31 mouse cellular contexts compared by ENCODE assay signal in the genomic region with DNA sequence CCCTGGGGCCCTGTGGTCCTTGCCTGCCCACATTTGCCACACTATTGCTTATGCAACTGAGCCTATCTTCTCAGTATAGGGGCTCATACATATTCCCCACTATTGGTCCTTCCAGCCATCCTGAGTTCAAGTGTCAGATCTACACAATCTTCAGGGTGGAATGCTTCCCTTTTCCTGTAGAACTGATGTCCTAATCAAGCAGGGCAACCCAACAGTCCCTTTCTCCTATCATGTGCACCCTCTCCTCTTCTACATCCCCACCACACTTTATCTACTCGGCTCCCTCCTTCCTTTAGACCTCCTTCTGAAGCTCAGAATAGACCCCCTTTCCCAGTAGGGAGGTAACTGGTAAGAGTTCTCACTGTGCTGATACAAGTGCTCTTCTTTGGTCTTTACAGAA.
DNase-seq lines count a peak whose midpoint lies in the region; ATAC-seq and TF ChIP-seq lines count a peak whose summit lies in the region.
"Had no signal": no experiment of that assay in that cellular context is flagged by ENCODE, and none has a peak within 500 bp of the region (broad histone marks: within the 10 kb centered on the region; RNA-seq: fewer than 3 reads in every experiment).

No protein-coding gene starts in this region.

- no peaks in the 10 kb centered on the region for H3K9me3 ChIP-seq in MEL (replicated peaks; ENCODE audit: insufficient read depth, low read length)
- H3K9me3 ChIP-seq in liver, embryonic 14.5 days (ENCODE audit: control insufficient read depth, low read length): no peaks in the 10 kb centered on the region
- H3K9me3 ChIP-seq in megakaryocyte, embryonic 14.5 days: no peaks in the 10 kb centered on the region
- H3K9me3 ChIP-seq in midbrain, embryonic 14.5 days (ENCODE audit: control insufficient read depth, low read length): no peaks in the 10 kb centered on the region
- H3K9me3 ChIP-seq: embryonic facial prominence, embryonic 10.5 days; embryonic facial prominence, embryonic 15.5 days; forebrain, embryonic 13.5 days; heart, embryonic 12.5 days; hindbrain, embryonic 13.5 days; lung, embryonic 15.5 days; midbrain, embryonic 10.5 days had no signal

- H3K4me2 ChIP-seq in liver, embryonic 14.5 days (ENCODE audit: low read depth): no peak overlapping the region
- no peak overlapping the region for H3K4me2 ChIP-seq in midbrain, embryonic 14.5 days (ENCODE audit: low read length)
- H3K4me2 ChIP-seq: embryonic facial prominence, embryonic 15.5 days; forebrain, embryonic 13.5 days; heart, embryonic 12.5 days; hindbrain, embryonic 13.5 days; lung, embryonic 15.5 days had no signal

- DNase-seq in MEL (ENCODE audit: low read depth, low spot score): peak; percentile 72
- no peak for DNase-seq in liver, embryonic 14.5 days (ENCODE audit: low read depth in 3 of 3, low spot score in 3 of 3)
- DNase-seq in B cell, adult 2 months: no peak
- DNase-seq in midbrain, embryonic 14.5 days: no peak
- DNase-seq in testis, postnatal 14 days (ENCODE audit: low spot score): no peak
- DNase-seq: adrenal gland, postnatal 14 days; cerebellum, adult 11-12 months; cerebellum, postnatal 10 days; gastrocnemius, postnatal 25 days; heart, adult 2 months; heart, postnatal 4 days; kidney, adult 8-10 months; lung, postnatal 36 days; right cerebral cortex, postnatal 25 days; thymus, adult 2 months; thymus, postnatal 36 days had no signal

- peaks cover 45 to 50% of the 10 kb centered on the region in 2 experiments for H3K4me1 ChIP-seq in MEL (ENCODE audit: control insufficient read depth in 1 of 2, insufficient read depth in 2 of 2, low read length in 2 of 2)
- peaks cover 36% of the 10 kb centered on the region for H3K4me1 ChIP-seq in bone marrow macrophage, adult 2 months (ENCODE audit: control insufficient read depth, insufficient read depth, low read length)
- H3K4me1 ChIP-seq in liver, embryonic 14.5 days (replicated peaks; ENCODE audit: control insufficient read depth in 2 of 2, insufficient read depth in 2 of 2, low read length in 1 of 2): peaks cover 25 to 62% of the 10 kb centered on the region in 2 experiments
- H3K4me1 ChIP-seq in megakaryocyte, embryonic 14.5 days: peaks cover 84% of the 10 kb centered on the region
- H3K4me1 ChIP-seq in midbrain, embryonic 14.5 days (ENCODE audit: control insufficient read depth, insufficient read depth, low read length): no peaks in the 10 kb centered on the region

- ATAC-seq in liver, embryonic 14.5 days (ENCODE audit: insufficient read depth): peak; percentile 19; the same call in 1 of the 2 replicates
- no peak for ATAC-seq in midbrain, embryonic 14.5 days (ENCODE audit: low FRiP score, low TSS enrichment)
- ATAC-seq: forebrain, embryonic 13.5 days; intestine, embryonic 16.5 days; midbrain, embryonic 16.5 days; Patski had no signal

- no peaks in the 10 kb centered on the region for H3K27me3 ChIP-seq in MEL (ENCODE audit: control insufficient read depth in 1 of 2, insufficient read depth in 2 of 2, low read length in 2 of 2)
- no peaks in the 10 kb centered on the region for H3K27me3 ChIP-seq in liver, embryonic 14.5 days (ENCODE audit: control insufficient read depth, insufficient read depth, low read length)
- no peaks in the 10 kb centered on the region for H3K27me3 ChIP-seq in megakaryocyte, embryonic 14.5 days (replicated peaks)
- no peaks in the 10 kb centered on the region for H3K27me3 ChIP-seq in midbrain, embryonic 14.5 days (ENCODE audit: control insufficient read depth, insufficient read depth, low read length)
- H3K27me3 ChIP-seq: CH12.LX; embryonic facial prominence, embryonic 15.5 days; forebrain, embryonic 13.5 days; heart, embryonic 12.5 days; hindbrain, embryonic 13.5 days; lung, embryonic 15.5 days; Patski had no signal

- TF ChIP-seq POLR2A in MEL (IDR thresholded peaks at IDR 0.05; ENCODE audit: control insufficient read depth in 1 of 2, insufficient read depth in 1 of 2, low read depth in 1 of 2, low read length in 2 of 2, poor library complexity in 1 of 2): no peak
- TF ChIP-seq POLR2A in bone marrow macrophage, adult 2 months (IDR thresholded peaks at IDR 0.05; ENCODE audit: borderline replicate concordance, low read depth, low read length): no peak

- 11% methylated on average over 1 of the region's 1 CpGs for WGBS in liver, embryonic 14.5 days (ENCODE audit: insufficient replicate concordance)
- 90% methylated on average over 1 of the region's 1 CpGs for WGBS in midbrain, embryonic 14.5 days

- H3K27ac ChIP-seq in MEL (ENCODE audit: control insufficient read depth, low read depth, low read length): peak overlapping the region; percentile 86
- peak overlapping the region; percentile 33; the same call in 1 of the 2 replicates for H3K27ac ChIP-seq in bone marrow macrophage, adult 2 months (ENCODE audit: insufficient read depth, low read depth, low read length)
- no peak overlapping the region for H3K27ac ChIP-seq in liver, embryonic 14.5 days
- no peak overlapping the region for H3K27ac ChIP-seq in midbrain, embryonic 14.5 days (replicated peaks; ENCODE audit: low read depth, low read length)
- H3K27ac ChIP-seq: embryonic facial prominence, embryonic 10.5 days; embryonic facial prominence, embryonic 15.5 days; forebrain, embryonic 13.5 days; heart, adult 2 months; hindbrain, embryonic 13.5 days; kidney, postnatal 0 days; lung, embryonic 15.5 days; midbrain, embryonic 10.5 days; stomach, postnatal 0 days had no signal

- no peak for TF ChIP-seq CTCF in MEL (IDR thresholded peaks at IDR 0.05 in 2 of 3, conservative IDR thresholded peaks at IDR 0.05 in 1 of 3; ENCODE audit: control insufficient read depth in 1 of 3, insufficient read depth in 1 of 3, low read depth in 2 of 3, low read length in 3 of 3, poor library complexity in 1 of 3, severe bottlenecking in 1 of 3)
- no peak for TF ChIP-seq CTCF in bone marrow macrophage, adult 2 months (IDR thresholded peaks at IDR 0.05; ENCODE audit: low read depth, low read length)
- TF ChIP-seq CTCF in liver, embryonic 14.5 days (IDR thresholded peaks at IDR 0.05; ENCODE audit: low read depth): no peak

- no peak overlapping the region for H3K9ac ChIP-seq in MEL (ENCODE audit: control insufficient read depth, low read depth, low read length, poor library complexity, severe bottlenecking)
- no peak overlapping the region for H3K9ac ChIP-seq in liver, embryonic 14.5 days (replicated peaks)
- H3K9ac ChIP-seq in midbrain, embryonic 14.5 days (replicated peaks; ENCODE audit: low read length): no peak overlapping the region
- H3K9ac ChIP-seq: embryonic facial prominence, embryonic 15.5 days; forebrain, embryonic 13.5 days; heart, embryonic 12.5 days; hindbrain, embryonic 13.5 days; lung, embryonic 15.5 days had no signal

- H3K4me3 ChIP-seq in MEL (ENCODE audit: control insufficient read depth in 1 of 2, insufficient read depth in 1 of 2, low read depth in 2 of 2, low read length in 2 of 2): no peak overlapping the region
- no peak overlapping the region for H3K4me3 ChIP-seq in bone marrow macrophage, adult 2 months (ENCODE audit: insufficient read depth, low read length)
- no peak overlapping the region for H3K4me3 ChIP-seq in liver, embryonic 14.5 days (ENCODE audit: insufficient read depth in 1 of 2, low read depth in 2 of 2, low read length in 2 of 2)
- peak overlapping the region; percentile 92 for H3K4me3 ChIP-seq in megakaryocyte, embryonic 14.5 days (replicated peaks)
- H3K4me3 ChIP-seq in midbrain, embryonic 14.5 days (replicated peaks; ENCODE audit: low read depth, low read length): no peak overlapping the region
- H3K4me3 ChIP-seq: embryonic facial prominence, embryonic 10.5 days; embryonic facial prominence, embryonic 15.5 days; forebrain, embryonic 13.5 days; heart, adult 2 months; heart, embryonic 12.5 days; hindbrain, embryonic 13.5 days; lung, embryonic 15.5 days; midbrain, embryonic 10.5 days had no signal

- peak; percentile 88 to 96 for TF ChIP-seq EP300 in MEL (IDR thresholded peaks at IDR 0.05; ENCODE audit: low read depth in 1 of 2, low read length in 2 of 2)
- no peak for TF ChIP-seq EP300 in liver, embryonic 14.5 days (IDR thresholded peaks at IDR 0.05; ENCODE audit: low read depth)

- no peak for TF ChIP-seq RAD21 in MEL (IDR thresholded peaks at IDR 0.05; ENCODE audit: low read depth, low read length)

- H3K79me2 ChIP-seq in MEL (ENCODE audit: control insufficient read depth, insufficient read depth, low read length, poor library complexity): peaks cover 5% of the 10 kb centered on the region

- peaks cover 0 to 69% of the 10 kb centered on the region in 2 experiments; a peak in 2 of 4 replicates for H3K36me3 ChIP-seq in MEL (ENCODE audit: control insufficient read depth in 1 of 2, insufficient read depth in 2 of 2, low read length in 2 of 2)
- no peaks in the 10 kb centered on the region for H3K36me3 ChIP-seq in liver, embryonic 14.5 days (replicated peaks; ENCODE audit: control insufficient read depth, insufficient read depth, low read depth)
- H3K36me3 ChIP-seq in megakaryocyte, embryonic 14.5 days (replicated peaks; ENCODE audit: low read length): peaks cover 46% of the 10 kb centered on the region
- H3K36me3 ChIP-seq in midbrain, embryonic 14.5 days (ENCODE audit: control insufficient read depth, insufficient read depth, low read length): no peaks in the 10 kb centered on the region
- H3K36me3 ChIP-seq: embryonic facial prominence, embryonic 10.5 days; embryonic facial prominence, embryonic 15.5 days; heart, embryonic 12.5 days; hindbrain, embryonic 13.5 days; lung, embryonic 15.5 days; midbrain, embryonic 10.5 days had no signal

TF ChIP-seq in MEL, 35 proteins besides CTCF, POLR2A, EP300 and RAD21 (continues in another document):
- TF ChIP-seq ELF1 (IDR thresholded peaks at IDR 0.05; ENCODE audit: low read depth, low read length): no peak
- peak; percentile 18; the same call in 1 of the 2 replicates for TF ChIP-seq BHLHE40 (IDR thresholded peaks at IDR 0.05; ENCODE audit: borderline replicate concordance, low read depth, low read length)
- TF ChIP-seq SMC3 (IDR thresholded peaks at IDR 0.05; ENCODE audit: low read depth, low read length): no peak
- peak; percentile 62; the same call in 1 of the 2 replicates for TF ChIP-seq ETS1 (IDR thresholded peaks at IDR 0.05; ENCODE audit: low read depth, low read length)
- peak; percentile 82 for TF ChIP-seq MYB (IDR thresholded peaks at IDR 0.05; ENCODE audit: low read depth, low read length)
- TF ChIP-seq MAZ (IDR thresholded peaks at IDR 0.05; ENCODE audit: low read depth, low read length): no peak
- no peak for TF ChIP-seq MXI1 (IDR thresholded peaks at IDR 0.05; ENCODE audit: low read depth, low read length)
- TF ChIP-seq GATA1 (IDR thresholded peaks at IDR 0.05; ENCODE audit: low read depth, low read length): peak; percentile 83
- no peak for TF ChIP-seq NELFE (IDR thresholded peaks at IDR 0.05; ENCODE audit: low read depth, low read length)
- no peak for TF ChIP-seq NRF1 (IDR thresholded peaks at IDR 0.05; ENCODE audit: insufficient read depth, low read depth, low read length, poor library complexity, severe bottlenecking)
- no peak for TF ChIP-seq ZNF384 (IDR thresholded peaks at IDR 0.05; ENCODE audit: low read depth, low read length)
- TF ChIP-seq HCFC1 (IDR thresholded peaks at IDR 0.05; ENCODE audit: low read depth, low read length): no peak
- TF ChIP-seq TBP (IDR thresholded peaks at IDR 0.05; ENCODE audit: low read depth, low read length): peak; percentile 53; the same call in 1 of the 2 replicates

Comparison
In these comparisons a context has a peak if more than half of its experiments do, and no peak if none do; other contexts are left out.
1. H3K27ac ChIP-seq: peak in MEL (single experiment) and bone marrow macrophage, adult 2 months (single experiment); none in liver, embryonic 14.5 days (single experiment) and midbrain, embryonic 14.5 days (single experiment).